Mouse (Mus musculus): ENCODE data around the gene Erp27.

DNA sequence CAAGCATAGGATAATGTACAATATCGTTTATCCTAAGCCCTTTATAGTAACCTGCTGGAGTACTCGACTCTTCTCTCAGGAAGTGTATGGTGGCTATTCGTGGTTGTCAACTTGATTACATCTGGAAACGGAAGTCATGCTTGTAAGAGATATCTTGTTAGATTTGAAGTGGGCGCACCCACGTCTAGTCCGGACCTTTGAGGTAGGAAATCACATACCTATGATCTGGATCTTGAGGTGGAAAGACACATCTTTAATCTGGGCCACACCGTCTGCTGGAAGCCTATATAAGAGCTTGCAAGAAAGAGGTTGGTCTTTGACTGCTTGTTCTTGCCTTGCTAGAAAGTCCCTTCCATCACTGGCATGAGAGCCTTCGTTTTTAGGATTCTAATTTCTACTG is 19.5 kb downstream of the Erp27 start:
- TF ChIP-seq POLR2A (IDR thresholded peaks at IDR 0.05; ENCODE audit: insufficient read length, low read depth) (no peak), USF1 (IDR thresholded peaks at IDR 0.05; ENCODE audit: low read depth) (no peak), MYOG (IDR thresholded peaks at IDR 0.05; ENCODE audit: control insufficient read depth in 1 of 3, insufficient read depth in 1 of 3, insufficient read length in 2 of 3, low read depth in 2 of 3) (no peak), SRF (IDR thresholded peaks at IDR 0.05; ENCODE audit: control insufficient read depth, insufficient read length, low read depth) (no peak), TCF12 (IDR thresholded peaks at IDR 0.05; ENCODE audit: insufficient read depth, poor library complexity, severe bottlenecking) (no peak), TCF3 (IDR thresholded peaks at IDR 0.05; ENCODE audit: insufficient read length, low read depth) (no peak), POLR2AphosphoS2 (IDR thresholded peaks at IDR 0.05; ENCODE audit: insufficient read length, low read depth) (no peak), MYOD1 (IDR thresholded peaks at IDR 0.05; ENCODE audit: control insufficient read depth in 1 of 3, insufficient read length in 2 of 3, low read depth in 2 of 3) (no peak), MAX (IDR thresholded peaks at IDR 0.05; ENCODE audit: low read depth) (no peak), E2F4 (IDR thresholded peaks at IDR 0.05; ENCODE audit: insufficient read depth) (no peak), CEBPB (IDR thresholded peaks at IDR 0.05; ENCODE audit: insufficient read depth, poor library complexity, severe bottlenecking) (no peak), REST (IDR thresholded peaks at IDR 0.05; ENCODE audit: insufficient read depth, insufficient read length) (no peak)

All from myocyte (in vitro differentiated cells).